Mouse (Mus musculus): ENCODE measurements around the gene Rab6b.

- TF ChIP-seq CTCF (IDR thresholded peaks at IDR 0.05; ENCODE audit: extremely low read depth, insufficient read depth, low read length) (no peak), POLR2A (IDR thresholded peaks at IDR 0.05; ENCODE audit: extremely low read depth, insufficient read depth, low read length) (no peak)
Measured at GRCm38 (mm10) chr9:103228370-103229003, 116.9 kb downstream of the Rab6b start.

Measured in cortical plate, adult 2 months (tissue).